Mouse (Mus musculus): ENCODE results near the gene Hps5. TPM values are rescaled to one million over a fixed set of nuclear protein-coding genes. Genes with fewer than 3 reads are reported as not detected.

The Hps5 gene
- polyA plus RNA-seq (2017; shearing (Covaris generic)) = 39.7 TPM

GRCm38 (mm10) chr7:46795287-46796205, at the start of gene Hps5, which contains the start of gene Gtf2h1:
TSS of gene Hps5 (minus strand) at chr7:46796064.
TSS of gene Gtf2h1 (plus strand) at chr7:46796103.

GRCm38 (mm10) chr7:46840787-46841525, 45.1 kb upstream of the Hps5 start, which contains the start of gene Ldha:
TSS of gene Ldha (plus strand) at chr7:46841475.

DNA sequence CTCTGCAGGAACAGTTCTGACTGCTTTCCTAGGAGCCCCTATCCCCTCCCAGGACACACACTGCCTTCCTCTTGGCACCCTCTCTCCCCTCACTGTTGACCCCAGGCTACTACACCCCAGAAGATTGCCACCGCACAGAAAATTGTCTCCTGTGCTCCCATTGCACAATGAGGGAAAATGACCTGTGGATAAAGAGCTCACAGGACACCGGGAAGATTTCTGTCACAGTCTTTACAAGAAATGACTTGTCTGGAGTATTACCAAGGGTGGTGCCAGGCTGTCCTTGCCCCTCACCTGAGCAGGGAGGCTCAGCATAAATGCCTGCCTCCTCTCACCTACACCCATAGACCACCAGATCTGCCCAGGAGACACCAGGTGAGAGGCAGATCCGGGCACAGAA, 44.4 kb downstream of the Hps5 start, which contains the start of gene Saa2:
Saa2 (plus strand) TSS at position 301 of the 400 bp plus-strand sequence.

GRCm38 (mm10) chr7:46742880-46743279, 53.0 kb downstream of the Hps5 start, which contains the start of gene Saa1:
TSS of gene Saa1 (minus strand) at chr7:46742980.

DNA sequence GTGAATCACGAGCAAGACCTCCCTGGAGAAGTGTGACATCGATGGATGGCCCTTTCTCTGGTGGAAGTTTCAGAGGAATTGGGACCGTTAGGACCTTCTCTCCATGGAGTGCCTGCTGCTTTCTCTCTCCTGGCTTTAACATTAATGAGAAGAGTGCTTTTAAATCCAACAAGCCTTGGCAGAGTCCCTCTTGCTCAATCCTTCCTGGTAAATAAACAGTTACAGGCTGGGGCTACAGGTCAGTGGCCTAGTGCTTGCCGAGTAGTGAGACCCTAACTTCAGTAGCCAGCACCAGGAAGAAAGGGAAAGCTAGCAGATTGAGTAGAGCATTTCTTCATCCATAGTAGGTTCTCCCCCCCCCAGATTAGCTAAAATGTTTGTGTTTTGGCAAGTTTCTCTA, 63.4 kb downstream of the Hps5 start, which contains the start of gene Saa4:
Saa4 (minus strand) TSS at position 146 of the 400 bp plus-strand sequence.

DNA sequence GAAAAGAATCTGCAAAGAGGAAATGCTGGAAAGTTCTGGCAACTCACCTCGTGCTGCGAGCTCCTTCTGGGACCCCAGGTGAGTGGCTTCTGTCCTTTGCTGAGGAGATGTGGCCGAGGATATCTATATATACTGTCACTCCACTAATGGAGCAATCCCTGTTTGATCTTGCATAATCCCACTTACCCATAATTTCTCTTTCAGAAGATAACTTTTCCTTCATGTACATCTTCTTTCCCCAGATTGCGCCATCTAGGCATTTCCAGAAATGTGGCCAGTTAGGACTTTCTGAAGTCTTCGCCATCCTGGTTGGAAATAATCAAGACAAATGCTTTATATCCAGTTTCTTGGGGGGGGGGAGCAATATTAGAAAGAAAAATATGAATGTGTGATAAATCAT, 80.3 kb downstream of the Hps5 start, which contains the start of gene Saa3:
Saa3 (minus strand) TSS at position 101 of the 400 bp plus-strand sequence.

Other genes with a start within 250 kb of the Hps5 start
- 21.3 TPM for gene Sergef, start 156.3 kb downstream of the Hps5 start, polyA plus RNA-seq (2017; shearing (Covaris generic))
- gene Tph1, start 123.5 kb downstream of the Hps5 start, polyA plus RNA-seq (2017; shearing (Covaris generic)) = 0.34 TPM
- gene Saal1, start 85.4 kb downstream of the Hps5 start, polyA plus RNA-seq (2017; shearing (Covaris generic)) = 25.1 TPM
- gene Saa3, start 80.4 kb downstream of the Hps5 start, polyA plus RNA-seq (2017; shearing (Covaris generic)) = not detected
- gene Saa4, start 63.5 kb downstream of the Hps5 start, polyA plus RNA-seq (2017; shearing (Covaris generic)) = not detected
- gene Saa1, start 53.1 kb downstream of the Hps5 start, polyA plus RNA-seq (2017; shearing (Covaris generic)) = not detected
- gene Saa2, start 44.3 kb downstream of the Hps5 start, polyA plus RNA-seq (2017; shearing (Covaris generic)) = not detected
- gene Gtf2h1, start within 50 bp of the Hps5 start, polyA plus RNA-seq (2017; shearing (Covaris generic)) = 42.9 TPM
- gene Ldha, start 45.4 kb upstream of the Hps5 start, polyA plus RNA-seq (2017; shearing (Covaris generic)) = 1,357 TPM
- gene Ldhc, start 65.1 kb upstream of the Hps5 start, polyA plus RNA-seq (2017; shearing (Covaris generic)) = not detected
- gene Tsg101, start 123.9 kb upstream of the Hps5 start, polyA plus RNA-seq (2017; shearing (Covaris generic)) = 133 TPM
- 9.3 TPM for gene Uevld, start 162.5 kb upstream of the Hps5 start, polyA plus RNA-seq (2017; shearing (Covaris generic))
- not detected for gene Gm9999, start 187.5 kb upstream of the Hps5 start, polyA plus RNA-seq (2017; shearing (Covaris generic))
- 52.0 TPM for gene Spty2d1, start 212.3 kb upstream of the Hps5 start, polyA plus RNA-seq (2017; shearing (Covaris generic))

Measured in activated CD4-positive, CD25-positive, alpha-beta regulatory T cell, adult 9 weeks (primary cell).